Mouse (Mus musculus) liver, embryonic 16.5 days (tissue): Measurements from ENCODE around the gene Sgip1. TPM values are rescaled to one million over a fixed set of nuclear protein-coding genes. Genes with fewer than 3 reads are reported as not detected.

ENCODE experiments used
- ATAC-seq: fragments of 200-750 bp; cut with Nextera tagmentation; 2 replicates; pipeline ENCODE4 v1.8.0; 2017; ENCODE audit warnings: low read depth, mild to moderate bottlenecking, moderate number of reproducible peaks, moderate library complexity
- H3K27ac ChIP-seq: fragments of 300-500 bp; sonication (generic); 2 replicates; pipeline ENCODE4 v1.5.1; 2014; ENCODE audit warnings: mild to moderate bottlenecking, low read length
- H3K27me3 ChIP-seq: fragments of 300-500 bp; sonication (generic); 2 replicates; pipeline ENCODE4 v1.6.1; 2014; ENCODE audit warnings: low read depth, low read length, mixed read lengths; ENCODE audit not compliant: control insufficient read depth, insufficient read depth
- H3K36me3 ChIP-seq: fragments of 300-500 bp; sonication (generic); 2 replicates; pipeline ENCODE4 v1.6.1; 2014; ENCODE audit warnings: mild to moderate bottlenecking; ENCODE audit not compliant: control insufficient read depth, insufficient read depth
- H3K4me1 ChIP-seq: fragments of 300-500 bp; sonication (generic); 2 replicates; pipeline ENCODE4 v1.6.1; 2014; ENCODE audit warnings: low read depth, low read length, mixed read lengths; ENCODE audit not compliant: control insufficient read depth
- H3K4me2 ChIP-seq: fragments of 300-500 bp; sonication (generic); 2 replicates; pipeline ENCODE4 v1.6.1; 2014; ENCODE audit warnings: low read depth, low read length, mixed read lengths
- H3K4me3 ChIP-seq: fragments of 300-500 bp; sonication (generic); 2 replicates; pipeline ENCODE4 v1.5.1; 2014; ENCODE audit warnings: low read depth, mild to moderate bottlenecking, low read length
- H3K9ac ChIP-seq: fragments of 300-500 bp; sonication (generic); 2 replicates; pipeline ENCODE4 v1.6.1; 2014; ENCODE audit warnings: low read depth, low read length
- H3K9me3 ChIP-seq: fragments of 300-500 bp; sonication (generic); replicated peaks from 2 replicates; pipeline ENCODE4 v1.6.1; 2016; ENCODE audit warnings: low read length; ENCODE audit not compliant: control insufficient read depth
- WGBS: fragments of 180-500 bp; shearing (Covaris S2); extraction: QIAGEN DNeasy Blood & Tissue Kit; methylation state at CpG from one replicate; pipeline ENCODE4 v1.1.7; 2014; ENCODE audit not compliant: insufficient replicate concordance; 5-methylcytosine and 5-hydroxymethylcytosine counted together
- polyA plus RNA-seq: library from polyadenylated mRNA; unstranded; fragments of >200 nt; fragmentation: Nextera tagmentation; extraction: Ambion mirVana; gene quantifications from 2 replicates; pipeline ENCODE4 v1.2.1, GENCODE M21; 2015

The Sgip1 gene
- polyA plus RNA-seq, 1 experiment from 2014 or later: 1.0 TPM

GRCm38 (mm10) chr4:102730976-102731375, 10.1 kb upstream of the Sgip1 start:
- Histone ChIP-seq H3K9ac (no peak overlapping the region), H3K36me3 (no peaks in the 10 kb centered on the region), H3K4me2 (no peak overlapping the region), H3K4me3 (no peak overlapping the region), H3K27me3 (no peaks in the 10 kb centered on the region), H3K4me1 (no peaks in the 10 kb centered on the region), H3K27ac (no peak overlapping the region), H3K9me3 (no peaks in the 10 kb centered on the region)
- 62% methylated on average over 3 of the region's 3 CpGs for WGBS
- ATAC-seq: no peak

- Histone ChIP-seq H3K27me3 (no peaks in the 10 kb centered on the region), H3K9ac (no peak overlapping the region), H3K4me2 (no peak overlapping the region), H3K27ac (no peak overlapping the region), H3K4me3 (no peak overlapping the region), H3K9me3 (no peaks in the 10 kb centered on the region), H3K36me3 (no peaks in the 10 kb centered on the region), H3K4me1 (no peaks in the 10 kb centered on the region)
- no peak for ATAC-seq
- WGBS: 55% methylated on average over 9 of the region's 9 CpGs
These were observed 7.0 kb upstream of the Sgip1 start for GRCm38 (mm10) chr4:102734022-102734657.

- no peak for ATAC-seq
- H3K9me3 ChIP-seq: no peaks in the 10 kb centered on the region
- no peak overlapping the region for H3K9ac ChIP-seq
- H3K36me3 ChIP-seq: no peaks in the 10 kb centered on the region
- no peak overlapping the region for H3K4me2 ChIP-seq
- H3K27ac ChIP-seq: no peak overlapping the region
- H3K4me3 ChIP-seq: no peak overlapping the region
- no peaks in the 10 kb centered on the region for H3K4me1 ChIP-seq
- H3K27me3 ChIP-seq: no peaks in the 10 kb centered on the region
- WGBS: 36% methylated on average over 3 of the region's 3 CpGs
These were observed 12.4 kb downstream of the Sgip1 start for GRCm38 (mm10) chr4:102753334-102754090.

GRCm38 (mm10) chr4:102759095-102759890, 18.2 kb downstream of the Sgip1 start:
- no peak for ATAC-seq
- Histone ChIP-seq H3K4me3 (peak overlapping the region; percentile 50), H3K4me2 (peak overlapping the region; percentile 71), H3K27ac (no peak overlapping the region), H3K4me1 (no peaks in the 10 kb centered on the region; the same call in 1 of the 2 replicates), H3K9ac (peak overlapping the region; percentile 40), H3K27me3 (peaks cover 20% of the 10 kb centered on the region), H3K36me3 (no peaks in the 10 kb centered on the region), H3K9me3 (no peaks in the 10 kb centered on the region)
- 2% methylated on average over 41 of the region's 41 CpGs for WGBS

GRCm38 (mm10) chr4:102760042-102760821, 19.1 kb downstream of the Sgip1 start:
- Histone ChIP-seq H3K9me3 (no peaks in the 10 kb centered on the region), H3K36me3 (no peaks in the 10 kb centered on the region), H3K4me2 (peak overlapping the region; percentile 71), H3K9ac (no peak overlapping the region), H3K4me3 (peak overlapping the region; percentile 50), H3K4me1 (no peaks in the 10 kb centered on the region; the same call in 1 of the 2 replicates), H3K27me3 (peaks cover 20% of the 10 kb centered on the region), H3K27ac (no peak overlapping the region)
- peak; percentile 54 for ATAC-seq
- 4% methylated on average over 25 of the region's 25 CpGs for WGBS

- 25% methylated on average over 7 of the region's 7 CpGs for WGBS
- Histone ChIP-seq H3K4me3 (no peak overlapping the region), H3K4me1 (no peaks in the 10 kb centered on the region; the same call in 1 of the 2 replicates), H3K9me3 (no peaks in the 10 kb centered on the region), H3K4me2 (no peak overlapping the region), H3K36me3 (no peaks in the 10 kb centered on the region), H3K9ac (no peak overlapping the region), H3K27me3 (peaks cover 20% of the 10 kb centered on the region), H3K27ac (no peak overlapping the region)
- ATAC-seq: no peak
These were observed 21.0 kb downstream of the Sgip1 start for GRCm38 (mm10) chr4:102762075-102762474.

- Histone ChIP-seq H3K27me3 (no peaks in the 10 kb centered on the region), H3K9me3 (no peaks in the 10 kb centered on the region), H3K4me2 (no peak overlapping the region), H3K4me1 (no peaks in the 10 kb centered on the region), H3K36me3 (no peaks in the 10 kb centered on the region), H3K27ac (no peak overlapping the region), H3K4me3 (no peak overlapping the region), H3K9ac (no peak overlapping the region)
- 46% methylated on average over 1 of the region's 1 CpGs for WGBS
- ATAC-seq: no peak
These were observed 28.0 kb downstream of the Sgip1 start for GRCm38 (mm10) chr4:102769070-102769469.

- H3K9me3 ChIP-seq: no peaks in the 10 kb centered on the region
- H3K27ac ChIP-seq: no peak overlapping the region
- WGBS: 59% methylated on average over 6 of the region's 6 CpGs
- no peaks in the 10 kb centered on the region for H3K27me3 ChIP-seq
- no peak overlapping the region for H3K4me2 ChIP-seq
- no peak overlapping the region for H3K4me3 ChIP-seq
- no peaks in the 10 kb centered on the region for H3K36me3 ChIP-seq
- no peak for ATAC-seq
- no peak overlapping the region for H3K9ac ChIP-seq
- H3K4me1 ChIP-seq: no peaks in the 10 kb centered on the region
These were observed 28.8 kb downstream of the Sgip1 start for GRCm38 (mm10) chr4:102769936-102770335.
